In genomic region chr14:48580396-48580795, GRCm38 (mm10) we compare ENCODE assay signal across 20 mouse cellular contexts.
A peak's percentile ranks its signal among the peaks of the same experiment; 100 is the strongest.
DNase-seq lines count a peak whose midpoint lies in the region; ATAC-seq and TF ChIP-seq lines count a peak whose summit lies in the region.
"Had no signal": no experiment of that assay in that cellular context is flagged by ENCODE, and none has a peak within 500 bp of the region (broad histone marks: within the 10 kb centered on the region; RNA-seq: fewer than 3 reads in every experiment).

No protein-coding gene starts in this region.

- no peak overlapping the region for H3K4me2 ChIP-seq in midbrain, embryonic 15.5 days
- no peak overlapping the region for H3K4me2 ChIP-seq in liver, postnatal 0 days (ENCODE audit: low read depth, low read length)
- H3K4me2 ChIP-seq in lung, postnatal 0 days (replicated peaks; ENCODE audit: low read depth, low read length): no peak overlapping the region
- H3K4me2 ChIP-seq: limb, embryonic 13.5 days had no signal

- TF ChIP-seq CTCF in liver, postnatal 0 days (IDR thresholded peaks at IDR 0.05; ENCODE audit: low read depth): no peak
- no peak for TF ChIP-seq CTCF in lung, postnatal 0 days (IDR thresholded peaks at IDR 0.05)

- H3K4me1 ChIP-seq in midbrain, embryonic 10.5 days: peaks cover 22% of the 10 kb centered on the region
- H3K4me1 ChIP-seq in midbrain, embryonic 15.5 days: no peaks in the 10 kb centered on the region
- no peaks in the 10 kb centered on the region for H3K4me1 ChIP-seq in liver, postnatal 0 days (ENCODE audit: insufficient read depth)
- no peaks in the 10 kb centered on the region for H3K4me1 ChIP-seq in lung, postnatal 0 days (ENCODE audit: insufficient read depth, low read depth, low read length)
- H3K4me1 ChIP-seq: limb, embryonic 13.5 days had no signal

- H3K27ac ChIP-seq in midbrain, embryonic 10.5 days (replicated peaks): peak overlapping the region; percentile 49
- H3K27ac ChIP-seq in midbrain, embryonic 15.5 days: no peak overlapping the region
- H3K27ac ChIP-seq in liver, postnatal 0 days (ENCODE audit: low read depth): no peak overlapping the region
- H3K27ac ChIP-seq in lung, postnatal 0 days (ENCODE audit: low read length): no peak overlapping the region
- H3K27ac ChIP-seq: layer of hippocampus, adult 2 months; limb, embryonic 13.5 days had no signal

- no peak for TF ChIP-seq EP300 in liver, postnatal 0 days (IDR thresholded peaks at IDR 0.05; ENCODE audit: low read depth)
- no peak for TF ChIP-seq EP300 in lung, postnatal 0 days (IDR thresholded peaks at IDR 0.05)

- H3K27me3 ChIP-seq in midbrain, embryonic 10.5 days (ENCODE audit: low read depth, poor library complexity, severe bottlenecking): peaks cover 12% of the 10 kb centered on the region; the same call in 1 of the 2 replicates
- H3K27me3 ChIP-seq in midbrain, embryonic 15.5 days (replicated peaks): no peaks in the 10 kb centered on the region
- no peaks in the 10 kb centered on the region for H3K27me3 ChIP-seq in liver, postnatal 0 days (ENCODE audit: insufficient read depth, low read length)
- no peaks in the 10 kb centered on the region for H3K27me3 ChIP-seq in lung, postnatal 0 days (replicated peaks; ENCODE audit: insufficient read depth, low read length)
- H3K27me3 ChIP-seq: CH12.LX; limb, embryonic 13.5 days; Patski had no signal

- ATAC-seq in midbrain, embryonic 15.5 days (replicated peaks): no peak
- peak; percentile 66 for ATAC-seq in erythroid progenitor cell, adult 5-6 weeks (replicated peaks; ENCODE audit: low FRiP score, poor library complexity, severe bottlenecking)
- peak; percentile 82 for ATAC-seq in liver, postnatal 0 days
- ATAC-seq in lung, postnatal 0 days: no peak
- ATAC-seq: activated CD4-positive, CD25-positive, alpha-beta regulatory T cell, adult 4 months; forebrain, embryonic 16.5 days; hindbrain, embryonic 16.5 days; Patski had no signal

- no peak overlapping the region for H3K4me3 ChIP-seq in midbrain, embryonic 10.5 days
- H3K4me3 ChIP-seq in midbrain, embryonic 15.5 days: no peak overlapping the region
- no peak overlapping the region for H3K4me3 ChIP-seq in liver, postnatal 0 days (ENCODE audit: low read depth, low read length)
- no peak overlapping the region for H3K4me3 ChIP-seq in lung, postnatal 0 days (ENCODE audit: low read depth, low read length)
- H3K4me3 ChIP-seq: layer of hippocampus, adult 2 months; limb, embryonic 13.5 days had no signal

- WGBS in midbrain, embryonic 10.5 days: 23% methylated on average over 9 of the region's 9 CpGs
- 15% methylated on average over 9 of the region's 9 CpGs for WGBS in midbrain, embryonic 15.5 days
- WGBS in liver, postnatal 0 days (ENCODE audit: insufficient replicate concordance): 41% methylated on average over 9 of the region's 9 CpGs
- 32% methylated on average over 9 of the region's 9 CpGs for WGBS in lung, postnatal 0 days

- no peaks in the 10 kb centered on the region for H3K36me3 ChIP-seq in midbrain, embryonic 10.5 days
- H3K36me3 ChIP-seq in midbrain, embryonic 15.5 days (replicated peaks): no peaks in the 10 kb centered on the region
- H3K36me3 ChIP-seq in liver, postnatal 0 days (replicated peaks; ENCODE audit: insufficient read depth, low read length): no peaks in the 10 kb centered on the region
- H3K36me3 ChIP-seq in lung, postnatal 0 days (ENCODE audit: insufficient read depth, low read length): no peaks in the 10 kb centered on the region
- H3K36me3 ChIP-seq: limb, embryonic 13.5 days had no signal

- no peak for DNase-seq in midbrain, embryonic 10.5 days (ENCODE audit: low spot score)
- DNase-seq in liver, postnatal 0 days: no peak
- DNase-seq in retina, postnatal 7 days (ENCODE audit: low read depth, low spot score): peak; percentile 59
- DNase-seq in left cerebral cortex, adult 18-20 months (ENCODE audit: low spot score in 2 of 2): no peak
- no peak for DNase-seq in lung, postnatal 14 days
- DNase-seq in lung, postnatal 0 days (ENCODE audit: low spot score): no peak
- DNase-seq: heart, postnatal 4 days; kidney, adult 11 months; kidney, postnatal 10 days; right cerebral cortex, postnatal 4 days; thymus, postnatal 25 days had no signal

- H3K9me3 ChIP-seq in midbrain, embryonic 10.5 days (replicated peaks): no peaks in the 10 kb centered on the region
- no peaks in the 10 kb centered on the region for H3K9me3 ChIP-seq in midbrain, embryonic 15.5 days
- H3K9me3 ChIP-seq in liver, postnatal 0 days (ENCODE audit: low read length): no peaks in the 10 kb centered on the region
- H3K9me3 ChIP-seq in lung, postnatal 0 days (ENCODE audit: low read length): no peaks in the 10 kb centered on the region
- H3K9me3 ChIP-seq: limb, embryonic 13.5 days had no signal

- no peak overlapping the region for H3K9ac ChIP-seq in midbrain, embryonic 15.5 days
- no peak overlapping the region for H3K9ac ChIP-seq in liver, postnatal 0 days (replicated peaks)
- H3K9ac ChIP-seq in lung, postnatal 0 days (replicated peaks; ENCODE audit: low read depth): no peak overlapping the region
- H3K9ac ChIP-seq: limb, embryonic 13.5 days had no signal

Comparison
In these comparisons a context has a peak if more than half of its experiments do, and no peak if none do; other contexts are left out.
1. ATAC-seq: peak in erythroid progenitor cell, adult 5-6 weeks (single experiment) and liver, postnatal 0 days (single experiment); none in midbrain, embryonic 15.5 days (single experiment) and lung, postnatal 0 days (single experiment).